Mouse (Mus musculus) kidney, embryonic 14.5 days (tissue): Measurements from ENCODE around the gene Purb. TPM values are rescaled to one million over a fixed set of nuclear protein-coding genes. Genes with fewer than 3 reads are reported as not detected.

Experiments used
- ATAC-seq: fragments of 200-750 bp; cut with Nextera tagmentation; 2 replicates; pipeline ENCODE4 v1.8.0; 2017; ENCODE audit warnings: moderate number of reproducible peaks, mild to moderate bottlenecking, moderate TSS enrichment, moderate library complexity; ENCODE audit not compliant: low FRiP score, low TSS enrichment
- H3K27ac ChIP-seq: fragments of 300-500 bp; sonication (generic); 2 replicates; pipeline ENCODE4 v1.5.1; 2014; ENCODE audit warnings: low read depth, mild to moderate bottlenecking, low read length, moderate library complexity, mixed read lengths
- H3K27me3 ChIP-seq: fragments of 300-500 bp; sonication (generic); 2 replicates; pipeline ENCODE4 v1.6.1; 2014; ENCODE audit warnings: mild to moderate bottlenecking, low read length; ENCODE audit not compliant: control insufficient read depth, insufficient read depth
- H3K36me3 ChIP-seq: fragments of 300-500 bp; sonication (generic); 2 replicates; pipeline ENCODE4 v1.6.1; 2014; ENCODE audit warnings: low read length, mixed read lengths; ENCODE audit not compliant: control insufficient read depth, insufficient read depth
- H3K4me1 ChIP-seq: fragments of 300-500 bp; sonication (generic); 2 replicates; pipeline ENCODE4 v1.6.1; 2014; ENCODE audit warnings: low read length, mixed read lengths; ENCODE audit not compliant: control insufficient read depth, insufficient read depth
- H3K4me2 ChIP-seq: fragments of 300-500 bp; sonication (generic); replicated peaks from 2 replicates; pipeline ENCODE4 v1.6.1; 2014; ENCODE audit warnings: low read depth, mild to moderate bottlenecking, low read length
- H3K4me3 ChIP-seq: fragments of 300-500 bp; sonication (generic); 2 replicates; pipeline ENCODE4 v1.5.1; 2014; ENCODE audit warnings: mild to moderate bottlenecking, low read length
- H3K9ac ChIP-seq: fragments of 300-500 bp; sonication (generic); 2 replicates; pipeline ENCODE4 v1.6.1; 2014; ENCODE audit warnings: low read depth, mild to moderate bottlenecking, low read length, moderate library complexity
- H3K9me3 ChIP-seq: fragments of 300-500 bp; sonication (generic); 2 replicates; pipeline ENCODE4 v1.6.1; 2016; ENCODE audit warnings: low read length; ENCODE audit not compliant: control insufficient read depth
- WGBS: fragments of 180-500 bp; shearing (Covaris S2); extraction: QIAGEN DNeasy Blood & Tissue Kit; methylation state at CpG from one replicate; pipeline ENCODE4 v1.1.7; 2014; 5-methylcytosine and 5-hydroxymethylcytosine counted together
- polyA plus RNA-seq: library from polyadenylated mRNA; unstranded; fragments of >200 nt; fragmentation: Nextera tagmentation; extraction: Ambion mirVana; gene quantifications from 2 replicates; pipeline ENCODE4 v1.2.1, GENCODE M21; 2014

The Purb gene
- polyA plus RNA-seq, 1 experiment from 2014 or later, result 28.1 TPM

- Histone ChIP-seq H3K36me3 (no peaks in the 10 kb centered on the region), H3K9me3 (no peaks in the 10 kb centered on the region), H3K9ac (no peak overlapping the region), H3K4me1 (0 out of 2 replicates have a peak, but pooled peaks cover 3% of the 10 kb centered on the region), H3K4me2 (no peak overlapping the region), H3K4me3 (no peak overlapping the region), H3K27ac (no peak overlapping the region), H3K27me3 (no peaks in the 10 kb centered on the region)
- WGBS, result 96% methylated on average over 5 of the region's 5 CpGs
- ATAC-seq, result no peak
Observed at GRCm38 (mm10) chr11:6488041-6488684, 12.4 kb upstream of the Purb start.

DNA sequence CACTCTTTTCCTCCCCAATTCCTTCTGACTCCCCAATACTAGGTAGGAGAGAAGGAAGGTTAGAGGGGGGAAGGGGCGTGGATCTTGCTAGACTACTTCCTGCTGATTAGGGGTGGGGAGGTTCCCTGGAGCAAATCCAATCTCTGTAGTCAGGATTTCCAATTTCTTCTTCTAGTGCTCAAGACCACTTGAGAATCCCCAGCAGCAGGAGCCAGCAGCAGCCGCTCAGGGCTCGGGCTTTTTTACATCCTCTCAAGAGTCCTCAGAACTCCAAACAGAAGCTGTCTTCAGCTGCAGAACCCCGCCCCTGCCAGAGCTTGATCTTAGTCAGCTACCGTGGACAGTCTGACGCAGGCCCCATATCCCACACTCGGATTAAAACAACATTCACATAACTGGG is 11.8 kb upstream of the Purb start:
- no peak for ATAC-seq
- WGBS, result 59% methylated on average over 7 of the region's 7 CpGs

DNA sequence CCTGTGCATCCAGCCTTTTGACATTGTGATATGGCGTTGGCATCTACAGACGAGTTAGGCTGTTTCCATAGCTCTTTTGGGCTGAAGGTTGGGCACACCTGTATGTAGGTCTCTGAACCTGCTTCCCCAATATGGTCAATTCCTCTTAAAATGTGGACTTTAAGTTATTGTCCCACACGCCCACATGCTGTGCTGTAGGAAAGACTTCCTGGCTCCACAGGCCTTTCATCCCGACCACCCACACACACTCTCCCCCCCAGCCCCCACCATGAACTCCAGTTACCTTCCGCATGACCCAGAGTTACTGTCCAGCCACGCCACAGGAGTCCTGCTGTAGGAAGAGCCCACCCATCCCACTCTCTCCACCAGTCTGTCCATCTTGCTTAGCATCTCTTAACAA is 11.2 kb upstream of the Purb start:
- Histone ChIP-seq H3K27me3 (no peaks in the 10 kb centered on the region), H3K27ac (no peak overlapping the region), H3K4me1 (0 out of 2 replicates have a peak, but pooled peaks cover 3% of the 10 kb centered on the region), H3K36me3 (no peaks in the 10 kb centered on the region), H3K4me2 (no peak overlapping the region), H3K9me3 (no peaks in the 10 kb centered on the region), H3K4me3 (no peak overlapping the region), H3K9ac (no peak overlapping the region)
- no peak for ATAC-seq
- WGBS, result 68% methylated on average over 6 of the region's 6 CpGs

More for the DNA sequence above, 11.8 kb upstream of the Purb start:
- Histone ChIP-seq H3K36me3 (no peaks in the 10 kb centered on the region), H3K9me3 (no peaks in the 10 kb centered on the region), H3K4me1 (0 out of 2 replicates have a peak, but pooled peaks cover 3% of the 10 kb centered on the region), H3K27me3 (no peaks in the 10 kb centered on the region), H3K27ac (no peak overlapping the region), H3K4me2 (no peak overlapping the region), H3K4me3 (no peak overlapping the region), H3K9ac (no peak overlapping the region)

GRCm38 (mm10) chr11:6484244-6484959 is 8.7 kb upstream of the Purb start:
- H3K9ac ChIP-seq, result no peak overlapping the region
- WGBS, result 57% methylated on average over 3 of the region's 3 CpGs
- H3K36me3 ChIP-seq, result no peaks in the 10 kb centered on the region
- H3K4me1 ChIP-seq, result 0 out of 2 replicates have a peak, but pooled peaks cover 3% of the 10 kb centered on the region
- H3K27me3 ChIP-seq, result no peaks in the 10 kb centered on the region
- no peak for ATAC-seq
- no peaks in the 10 kb centered on the region for H3K9me3 ChIP-seq
- H3K4me3 ChIP-seq, result no peak overlapping the region
- H3K4me2 ChIP-seq, result no peak overlapping the region
- H3K27ac ChIP-seq, result no peak overlapping the region

- no peak for ATAC-seq
Observed at GRCm38 (mm10) chr11:6483103-6483502, 7.4 kb upstream of the Purb start.

DNA sequence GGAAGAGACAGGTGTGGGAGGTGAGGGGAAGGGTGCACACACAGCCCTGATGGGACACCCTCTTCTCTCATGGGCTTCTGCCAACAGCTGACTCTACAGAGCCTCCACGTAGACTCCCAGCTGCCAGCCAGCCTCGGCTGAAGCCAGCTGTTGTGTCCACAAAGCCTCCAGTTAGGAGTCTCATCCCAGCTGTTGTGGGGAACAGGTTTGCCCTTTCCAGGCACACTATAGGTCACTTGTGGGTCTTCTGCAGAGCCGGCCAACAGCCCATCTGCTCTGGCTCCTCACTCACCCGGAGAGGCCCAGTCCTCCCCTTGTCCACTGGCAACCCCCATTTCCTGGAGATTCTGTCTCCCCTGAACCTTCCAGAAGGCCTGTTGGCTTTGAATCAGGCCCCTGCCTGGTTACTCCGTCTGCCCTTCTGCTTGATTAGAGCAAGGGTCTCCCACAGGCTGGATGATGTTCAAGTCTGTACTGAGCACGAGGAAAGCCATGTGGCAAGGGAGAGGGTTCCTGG is 6.0 kb upstream of the Purb start:
- no peak for ATAC-seq
- Histone ChIP-seq H3K4me2 (no peak overlapping the region), H3K27me3 (no peaks in the 10 kb centered on the region), H3K4me1 (no peaks in the 10 kb centered on the region), H3K27ac (no peak overlapping the region), H3K4me3 (no peak overlapping the region), H3K9me3 (no peaks in the 10 kb centered on the region), H3K36me3 (no peaks in the 10 kb centered on the region), H3K9ac (no peak overlapping the region)
- WGBS, result 67% methylated on average over 6 of the region's 6 CpGs

More at GRCm38 (mm10) chr11:6483103-6483502, 7.4 kb upstream of the Purb start:
- H3K9me3 ChIP-seq, result no peaks in the 10 kb centered on the region
- H3K4me2 ChIP-seq, result no peak overlapping the region
- H3K9ac ChIP-seq, result no peak overlapping the region
- H3K27me3 ChIP-seq, result no peaks in the 10 kb centered on the region
- no peak overlapping the region for H3K4me3 ChIP-seq
- 84% methylated on average over 2 of the region's 2 CpGs for WGBS
- 0 out of 2 replicates have a peak, but pooled peaks cover 3% of the 10 kb centered on the region for H3K4me1 ChIP-seq
- H3K36me3 ChIP-seq, result no peaks in the 10 kb centered on the region
- no peak overlapping the region for H3K27ac ChIP-seq

DNA sequence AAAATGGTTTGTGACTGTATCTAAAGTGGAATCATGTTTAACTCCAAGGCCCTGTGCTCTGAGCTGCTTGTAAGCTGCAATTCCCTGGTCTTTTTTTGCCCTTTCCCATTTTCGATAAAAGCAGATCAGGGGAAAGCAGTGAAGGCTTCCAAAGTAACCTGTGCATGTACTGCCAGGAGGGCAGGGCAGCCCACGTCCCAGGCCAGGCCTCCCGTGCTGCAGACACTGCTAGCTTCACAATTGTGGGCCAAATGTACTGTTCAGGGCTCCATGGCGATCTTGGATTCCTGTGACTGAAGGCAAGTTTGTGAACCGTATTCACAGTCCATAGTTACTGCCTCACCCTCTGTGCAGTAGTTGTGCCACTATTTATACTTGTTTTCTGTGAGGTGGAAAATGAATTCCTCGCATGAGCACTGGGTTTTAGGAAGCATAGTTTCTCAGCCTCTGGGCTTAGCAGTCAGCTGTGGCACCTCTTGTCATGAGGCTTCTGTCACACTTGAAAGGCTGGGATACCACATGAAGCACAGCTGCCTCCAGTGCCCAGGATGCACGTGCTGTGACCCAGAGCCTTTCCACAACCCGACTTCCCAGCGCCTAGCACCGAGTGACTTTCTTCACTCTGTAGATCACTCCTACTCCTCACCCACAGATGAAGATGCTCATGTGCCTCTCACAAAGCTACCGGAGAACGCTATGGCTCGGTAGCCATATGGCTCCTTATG is 5.1 kb upstream of the Purb start:
- no peak overlapping the region for H3K27ac ChIP-seq
- H3K9ac ChIP-seq, result no peak overlapping the region
- no peak for ATAC-seq
- WGBS, result 80% methylated on average over 13 of the region's 13 CpGs
- no peak overlapping the region for H3K4me3 ChIP-seq
- H3K27me3 ChIP-seq, result no peaks in the 10 kb centered on the region
- no peaks in the 10 kb centered on the region for H3K36me3 ChIP-seq
- no peaks in the 10 kb centered on the region for H3K9me3 ChIP-seq
- no peaks in the 10 kb centered on the region for H3K4me1 ChIP-seq
- H3K4me2 ChIP-seq, result no peak overlapping the region

GRCm38 (mm10) chr11:6480191-6480590 is 4.5 kb upstream of the Purb start:
- Histone ChIP-seq H3K36me3 (no peaks in the 10 kb centered on the region), H3K9me3 (no peaks in the 10 kb centered on the region), H3K27me3 (no peaks in the 10 kb centered on the region), H3K4me3 (no peak overlapping the region), H3K9ac (no peak overlapping the region), H3K4me2 (no peak overlapping the region), H3K4me1 (no peaks in the 10 kb centered on the region), H3K27ac (no peak overlapping the region)
- ATAC-seq, result no peak
- WGBS, result 65% methylated on average over 7 of the region's 7 CpGs
